Mouse (Mus musculus): ENCODE data around the gene Entpd8.
A peak's percentile ranks its signal among the peaks of the same experiment; 100 is the strongest.

The Entpd8 gene

DNA sequence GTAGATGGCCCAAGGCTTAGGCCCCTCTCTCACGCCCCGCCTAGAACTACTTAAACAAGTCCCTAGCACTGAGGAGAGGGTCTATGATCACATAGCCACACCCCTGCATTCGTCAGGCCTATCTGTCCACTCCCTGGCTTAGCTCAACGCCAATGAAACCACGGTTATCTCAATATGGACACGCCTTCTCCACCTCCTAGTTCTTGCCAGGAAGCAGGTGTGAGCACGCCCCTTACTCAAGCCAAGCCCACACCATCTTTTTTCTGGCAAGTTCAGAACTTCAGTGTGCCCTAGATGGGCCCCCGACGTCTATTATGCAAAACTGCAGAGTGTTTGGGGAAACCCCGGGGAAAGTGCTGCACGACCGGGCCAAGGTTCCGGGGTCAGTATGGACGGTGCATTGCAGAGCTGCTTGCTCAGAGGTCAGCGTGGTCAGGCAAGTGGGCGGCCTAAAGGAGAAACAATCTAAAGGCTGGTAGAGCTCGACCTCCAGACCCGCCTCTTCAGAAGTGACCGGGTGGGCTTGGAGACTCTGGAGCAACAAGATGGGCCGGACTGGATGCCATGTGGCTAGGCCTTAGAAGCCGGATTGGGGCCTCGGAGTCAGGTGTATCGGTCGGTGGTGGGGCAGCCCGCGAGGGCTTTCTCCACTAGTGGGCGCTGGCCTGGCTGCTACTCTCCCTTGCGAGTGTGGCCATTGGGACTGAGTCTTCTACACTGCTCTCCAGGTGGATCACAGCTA lies 15.2 kb downstream of the Entpd8 start, which contains the start of gene Noxa1:
Gene Noxa1, minus strand, starts transcription at position 41 of the 742 bp plus-strand sequence.
- peak; percentile 42 for DNase-seq (ENCODE audit: low read depth)

DNA sequence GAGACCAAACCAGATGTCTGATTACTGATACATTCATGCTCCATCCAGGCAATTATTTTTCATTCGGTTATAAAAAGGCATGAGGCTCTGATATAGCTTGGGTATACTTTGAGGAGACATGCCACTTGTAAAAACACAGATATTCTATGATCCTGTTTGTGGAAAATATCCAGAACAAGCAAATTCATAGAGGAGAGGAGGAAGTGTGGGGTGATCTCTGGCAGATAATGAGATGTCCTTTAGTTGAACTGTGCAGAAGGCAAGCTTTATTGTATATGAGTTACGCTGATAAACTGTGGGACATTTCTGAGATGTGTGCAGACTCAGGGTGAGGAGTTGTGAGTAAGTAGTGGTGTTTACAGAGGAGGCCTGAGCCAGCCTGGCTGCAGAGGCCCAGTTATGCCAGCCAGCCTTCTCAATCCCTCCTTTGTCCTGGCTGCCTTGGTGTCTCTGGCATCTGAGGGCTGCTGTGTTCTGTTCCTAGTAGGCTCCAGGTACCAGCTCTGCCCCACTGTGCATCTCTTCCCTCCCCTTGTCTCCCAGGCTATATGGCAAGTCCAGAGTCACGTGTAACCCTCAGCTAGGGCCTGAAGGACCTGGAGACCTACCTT lies 18.0 kb downstream of the Entpd8 start:
- DNase-seq (ENCODE audit: low read depth), result no peak

DNA sequence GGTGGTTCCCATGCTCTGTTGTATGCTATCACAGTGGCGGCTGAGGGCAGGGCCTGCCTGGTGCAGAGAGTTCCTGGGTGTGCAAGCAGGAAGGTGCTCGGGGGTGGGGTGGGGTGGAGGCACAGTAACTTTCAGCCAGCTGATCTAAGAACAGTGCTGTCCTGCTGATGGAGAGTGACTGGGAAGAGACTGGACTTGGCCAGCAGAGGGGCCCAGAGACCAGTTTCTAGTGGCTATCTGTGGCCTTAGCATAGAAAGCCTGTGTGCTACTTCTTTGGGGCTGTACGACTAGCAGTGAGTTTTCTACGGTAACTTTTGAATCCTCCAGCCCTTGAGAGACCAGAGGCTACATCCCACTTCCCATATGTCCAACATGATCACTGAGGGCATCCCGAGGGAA lies 18.9 kb downstream of the Entpd8 start:
- no peak for DNase-seq (ENCODE audit: low read depth)

DNA sequence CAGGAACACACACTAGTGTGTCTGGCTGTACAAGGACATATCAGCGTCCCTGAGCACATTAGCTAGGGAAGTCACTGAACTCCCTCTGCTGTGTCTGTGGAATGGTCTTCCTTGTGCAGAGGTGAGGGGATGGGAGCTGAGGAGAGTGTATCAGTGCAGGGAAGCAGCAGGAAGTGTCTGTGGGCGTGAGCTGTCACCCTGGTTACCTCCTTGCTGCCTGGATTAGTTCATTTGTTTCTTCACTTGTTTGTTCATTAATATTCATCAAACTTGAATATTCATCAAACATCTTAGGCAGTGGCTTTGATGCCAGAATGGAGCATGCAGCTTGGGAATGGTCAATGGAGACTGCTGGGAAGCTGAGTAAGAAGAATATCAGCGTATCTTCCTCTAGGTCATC lies 19.6 kb downstream of the Entpd8 start:
- DNase-seq (ENCODE audit: low read depth), result no peak

DNA sequence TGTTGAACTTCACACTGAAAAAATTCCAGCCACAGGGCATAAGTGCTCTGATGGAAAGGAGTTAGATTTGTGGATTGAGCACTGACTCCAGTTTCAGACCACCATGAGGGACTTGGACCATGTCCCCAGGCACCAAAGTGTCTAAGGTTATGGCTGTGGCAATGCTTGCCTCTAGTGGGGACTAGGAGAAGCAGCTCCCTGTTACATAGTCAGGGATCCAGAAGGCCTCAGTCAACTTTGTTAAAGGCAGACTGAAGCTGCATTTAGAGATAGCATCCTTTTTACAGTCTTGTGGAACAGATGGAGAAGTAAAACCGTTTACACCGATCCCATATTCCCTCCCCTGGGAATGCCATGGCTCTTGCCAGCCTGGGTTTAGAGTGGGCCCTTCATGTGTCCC lies 24.0 kb downstream of the Entpd8 start:
- DNase-seq (ENCODE audit: low read depth), result no peak

DNA sequence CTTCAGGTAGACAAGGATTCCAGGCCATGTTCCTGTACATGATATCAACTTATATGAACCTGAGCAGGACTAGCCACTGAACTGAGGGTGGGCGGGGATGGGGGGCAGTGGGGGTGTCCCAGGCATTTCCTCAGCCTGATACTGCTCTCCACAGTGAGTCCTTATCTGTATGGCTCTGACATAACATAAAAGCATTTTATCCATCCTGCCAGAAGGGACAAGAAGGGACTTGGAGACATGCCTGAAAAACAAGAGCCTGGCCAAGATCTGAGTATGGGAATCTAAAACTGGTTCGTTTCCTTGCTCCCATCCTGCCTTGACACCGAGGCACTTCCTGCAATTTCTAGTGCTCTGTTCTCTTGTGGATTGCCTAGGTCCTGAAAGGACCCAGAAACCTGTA lies 25.9 kb downstream of the Entpd8 start:
- no peak for DNase-seq (ENCODE audit: low read depth)

DNA sequence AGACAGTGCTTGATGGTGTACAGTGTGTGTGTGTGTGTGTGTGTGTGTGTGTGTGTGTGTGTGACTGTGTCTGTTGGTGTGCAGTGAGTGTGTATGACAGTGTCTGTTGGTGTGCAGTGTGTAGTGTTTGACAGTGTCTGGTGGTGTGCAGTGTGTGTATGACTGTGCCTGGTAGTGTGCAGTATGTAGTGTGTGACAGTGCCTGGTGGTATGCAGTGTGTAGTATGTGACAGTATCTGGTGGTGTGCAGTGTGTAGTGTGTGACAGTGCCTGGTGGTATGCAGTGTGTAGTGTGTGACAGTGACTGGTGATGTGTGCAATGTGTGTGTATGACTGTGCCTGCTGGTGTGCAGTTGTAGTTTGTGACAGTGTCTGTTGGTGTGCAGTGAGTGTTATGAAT lies 29.4 kb downstream of the Entpd8 start:
- DNase-seq (ENCODE audit: low read depth), result no peak

DNA sequence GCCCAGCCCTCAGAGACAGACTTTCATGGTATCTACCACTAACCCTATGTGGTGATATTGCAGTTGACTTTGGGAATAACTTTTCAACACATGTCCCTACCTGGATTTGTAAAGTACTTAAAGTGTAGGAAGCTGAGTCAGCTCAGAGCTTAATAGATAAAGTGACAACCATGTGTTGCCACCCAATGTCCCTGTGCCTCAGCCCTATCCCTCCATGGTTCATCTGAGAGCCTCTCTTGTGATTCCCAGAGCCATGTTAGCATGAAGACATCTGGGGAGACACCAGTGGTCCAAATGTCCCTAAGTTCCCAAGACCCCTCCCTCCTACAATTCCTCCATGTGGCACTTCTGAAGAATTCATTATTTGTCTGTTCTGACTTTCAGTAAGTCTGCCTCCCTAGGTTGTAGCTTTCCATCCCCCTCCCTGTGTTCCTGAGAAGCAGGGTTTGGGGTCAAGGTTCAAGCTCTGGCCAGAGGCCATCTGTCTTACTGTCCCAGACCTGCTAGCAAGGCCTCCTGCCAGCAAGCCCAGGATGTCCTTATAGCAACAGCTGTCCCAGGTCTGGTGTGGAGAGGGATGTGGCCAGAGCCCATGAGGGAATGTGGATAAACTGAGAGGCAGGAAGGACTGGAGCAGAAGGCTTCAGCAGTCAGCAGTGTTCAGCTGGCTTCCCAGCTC lies 30.5 kb downstream of the Entpd8 start:
- DNase-seq (ENCODE audit: low read depth), result no peak

DNA sequence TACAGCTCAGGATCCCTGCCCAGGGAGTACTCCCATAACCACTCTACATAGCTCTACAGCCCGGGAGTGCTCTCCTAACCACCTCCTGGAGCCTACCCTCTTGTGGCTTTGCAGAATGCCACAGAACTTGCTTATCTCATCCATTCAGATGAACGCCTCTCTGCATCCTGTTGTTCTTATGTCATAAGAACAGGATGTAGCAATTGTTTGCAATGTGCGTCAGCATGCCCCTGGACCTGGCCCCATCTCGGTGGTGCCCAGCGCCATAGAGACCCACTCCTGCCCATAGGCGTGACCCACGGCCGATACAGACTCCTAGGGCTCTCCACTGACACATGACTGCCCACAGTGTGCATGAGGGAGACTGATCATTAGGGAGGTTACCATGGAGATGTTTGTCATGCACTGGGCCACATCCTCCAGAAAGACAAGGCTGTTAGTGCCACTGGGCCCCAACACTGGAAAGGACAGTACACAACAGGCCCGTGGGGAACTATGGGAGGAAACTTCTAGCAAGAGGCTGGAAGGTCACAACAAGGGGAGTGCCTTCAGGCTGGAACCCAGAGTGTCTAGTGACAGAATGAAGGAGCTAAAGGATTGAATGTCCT lies 31.2 kb downstream of the Entpd8 start:
- peak; percentile 83 for DNase-seq (ENCODE audit: low read depth)

DNA sequence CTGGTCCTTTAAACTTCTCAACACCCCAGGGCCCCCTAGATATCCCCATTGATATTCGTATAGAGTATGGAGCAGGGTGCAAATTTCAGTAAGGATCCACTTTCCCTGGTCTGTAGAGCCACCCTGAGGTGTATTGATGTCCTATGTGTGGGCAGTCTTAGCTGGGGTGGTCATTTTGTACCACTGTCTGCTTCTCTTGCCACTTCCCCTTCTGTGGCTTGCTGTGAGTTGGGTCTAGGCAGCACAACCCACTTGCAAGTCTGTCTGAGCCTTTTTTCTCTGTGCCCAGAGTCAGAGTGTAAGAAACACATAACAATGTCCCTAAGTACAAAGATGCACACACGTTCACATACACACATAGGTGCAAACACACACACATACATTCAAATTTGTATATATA lies 34.2 kb downstream of the Entpd8 start:
- no peak for DNase-seq (ENCODE audit: low read depth)

DNA sequence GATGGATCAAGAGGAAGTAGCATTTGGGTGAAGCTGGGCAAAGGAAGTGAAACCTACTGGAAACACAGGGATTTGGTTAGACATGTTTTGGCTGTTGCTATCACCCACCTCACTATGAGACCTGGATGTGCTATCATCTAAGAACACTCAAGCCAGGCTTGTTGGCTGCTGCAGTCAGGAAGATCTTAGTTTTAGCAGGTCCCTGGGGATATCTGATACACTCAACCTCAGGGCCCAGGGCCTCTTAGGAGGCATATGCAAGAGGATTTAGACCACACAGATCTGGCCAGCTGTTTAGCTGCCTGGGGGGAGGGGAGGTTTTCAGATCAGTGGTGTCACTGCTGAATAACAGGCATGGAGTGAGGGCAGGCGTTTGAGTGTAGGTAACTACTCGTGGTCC lies 35.3 kb downstream of the Entpd8 start:
- no peak for DNase-seq (ENCODE audit: low read depth)

DNA sequence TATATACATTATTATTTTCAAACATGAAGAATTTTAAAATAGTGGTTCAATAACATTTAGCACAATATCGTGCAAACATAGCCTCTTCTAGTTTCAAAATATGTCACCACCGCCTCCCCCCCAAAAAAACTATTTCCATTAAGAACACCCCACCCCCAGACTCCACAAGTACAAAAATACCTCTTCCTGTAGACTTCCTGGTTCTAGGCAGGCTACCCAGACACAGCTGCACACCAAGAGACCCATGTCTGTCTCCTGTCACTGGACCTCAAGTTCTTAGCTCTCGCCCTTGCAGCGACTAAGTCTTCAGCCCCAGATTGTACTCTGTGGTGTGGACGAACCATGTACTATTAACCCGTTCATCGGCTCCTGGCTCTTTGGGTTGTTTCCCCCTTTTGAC lies 40.9 kb downstream of the Entpd8 start:
- DNase-seq (ENCODE audit: low read depth), result peak; percentile 62

DNA sequence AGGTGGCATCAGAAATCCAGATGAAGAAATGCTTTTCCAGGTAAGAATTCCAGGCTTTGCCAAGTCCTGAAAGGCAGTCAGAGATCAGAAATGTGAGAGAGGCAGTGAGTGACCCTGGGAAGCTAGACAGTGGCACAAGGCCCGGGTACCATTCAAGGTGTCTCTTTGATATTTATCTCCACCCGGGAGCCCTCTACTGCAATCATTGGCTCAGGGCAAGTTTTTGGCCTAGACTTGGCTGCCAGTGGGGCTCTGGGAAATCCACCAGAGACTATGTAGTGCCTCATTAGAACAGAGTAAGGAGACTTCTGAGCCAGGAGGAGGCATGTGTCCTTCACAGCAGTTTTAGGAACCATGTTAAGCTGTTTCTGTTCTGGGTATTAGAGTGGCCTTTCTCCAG lies 42.6 kb downstream of the Entpd8 start:
- no peak for DNase-seq (ENCODE audit: low read depth)

DNA sequence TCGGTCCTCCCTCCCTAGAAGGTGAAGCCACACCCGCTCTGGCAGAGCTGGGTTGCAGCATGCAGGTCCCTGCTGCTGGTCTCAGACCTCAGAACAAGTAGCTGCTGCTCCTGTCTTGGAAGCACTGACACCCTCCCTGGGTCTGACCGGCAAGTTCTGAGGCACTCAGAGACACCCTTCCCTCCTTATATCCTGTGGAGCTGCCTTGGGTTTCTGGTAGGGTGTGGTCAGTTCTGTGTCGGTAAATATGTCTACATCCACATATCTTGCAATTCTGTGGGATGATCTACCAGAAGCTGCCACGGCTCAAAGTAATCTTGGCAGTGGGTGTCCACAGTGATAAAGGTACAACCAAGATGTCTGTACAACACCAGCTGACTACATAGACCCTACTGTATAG lies 43.4 kb downstream of the Entpd8 start:
- DNase-seq (ENCODE audit: low read depth), result no peak

DNA sequence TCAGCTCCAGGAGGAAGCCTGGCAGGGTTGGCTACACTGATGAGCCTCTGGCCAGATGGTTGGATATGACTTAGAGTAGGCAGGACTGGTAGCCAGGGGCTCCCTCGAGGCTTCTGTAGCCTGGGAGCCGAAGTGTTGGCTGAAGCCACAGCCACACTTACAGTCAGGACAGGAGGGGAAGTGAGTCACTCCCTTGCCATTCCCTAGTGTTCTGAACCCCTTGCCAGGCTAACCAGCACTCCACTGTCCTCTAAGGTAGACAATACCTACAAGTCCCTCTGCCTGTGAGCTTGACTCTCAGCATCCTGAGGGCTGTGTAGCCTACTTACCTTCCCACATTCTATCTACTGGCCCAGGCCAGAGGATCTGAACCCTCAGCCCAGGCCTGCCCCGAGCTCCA lies 44.3 kb downstream of the Entpd8 start:
- DNase-seq (ENCODE audit: low read depth), result no peak

DNA sequence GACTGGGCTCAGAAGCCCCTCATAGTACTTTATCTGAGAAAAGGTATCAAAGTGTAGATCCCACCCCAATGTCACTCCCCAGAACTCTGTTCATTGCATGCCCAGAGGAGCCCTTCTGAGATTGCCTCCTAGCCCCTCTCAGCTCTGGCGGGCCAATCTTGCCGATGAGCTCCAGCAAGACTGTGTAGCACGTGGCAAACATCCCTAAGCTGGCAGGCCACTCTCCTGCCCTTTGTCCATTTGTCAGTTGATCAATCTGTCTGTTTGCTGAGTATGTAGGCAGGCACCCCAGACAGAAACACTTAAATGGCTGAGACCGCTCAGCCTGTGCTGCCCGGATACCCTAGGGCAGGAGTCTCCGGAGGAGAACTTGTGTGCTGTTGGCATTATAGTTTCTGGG lies 45.0 kb downstream of the Entpd8 start:
- DNase-seq (ENCODE audit: low read depth), result no peak

DNA sequence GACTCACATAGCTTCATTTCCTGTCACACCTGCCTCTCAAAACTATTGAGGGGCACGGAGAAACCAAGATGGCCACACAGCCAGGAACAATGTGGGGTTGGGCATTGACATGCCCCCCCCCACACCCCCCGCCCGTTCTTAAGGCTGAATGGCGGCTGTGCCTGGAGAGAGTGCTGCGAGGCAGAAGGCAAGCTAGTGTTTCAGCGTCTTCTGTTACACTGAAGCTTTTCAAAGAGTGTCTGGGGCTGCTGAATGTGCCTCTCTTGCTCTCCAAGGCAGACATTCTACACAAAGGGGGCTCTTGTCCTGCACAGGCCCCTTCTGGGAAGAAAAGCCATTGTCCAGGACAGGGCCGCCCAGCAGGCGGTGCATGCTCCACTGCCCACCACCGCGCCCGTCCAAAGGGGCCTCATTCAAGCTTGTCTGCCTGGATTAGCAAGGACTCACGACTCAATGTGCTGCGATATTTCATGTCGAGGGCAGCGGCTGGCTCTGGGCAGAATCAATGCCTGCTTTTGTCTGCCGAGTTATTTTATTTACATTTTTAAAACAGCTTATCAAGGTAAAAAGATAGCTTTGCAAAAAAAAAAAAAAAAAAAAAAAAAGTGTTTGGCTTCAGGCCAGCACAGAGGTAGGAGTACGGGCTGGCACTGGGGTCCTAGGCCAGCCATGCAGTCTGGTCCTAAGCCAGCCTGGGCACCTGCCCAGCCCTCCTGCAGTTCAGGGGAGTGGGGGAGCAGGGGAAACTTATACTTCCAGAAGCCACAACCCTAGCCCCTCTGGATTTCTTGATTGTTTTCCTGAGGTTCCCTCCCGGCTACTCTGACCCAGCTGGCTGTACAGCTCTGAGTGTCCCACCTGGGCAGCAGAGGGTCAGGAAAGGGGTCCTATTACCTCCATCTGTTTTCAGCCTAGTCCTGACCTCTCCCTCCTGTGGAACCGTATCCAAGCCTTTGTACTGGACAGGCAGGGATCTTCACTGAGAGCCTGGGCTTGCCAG lies 46.2 kb downstream of the Entpd8 start:
- DNase-seq (ENCODE audit: low read depth), result no peak

DNA sequence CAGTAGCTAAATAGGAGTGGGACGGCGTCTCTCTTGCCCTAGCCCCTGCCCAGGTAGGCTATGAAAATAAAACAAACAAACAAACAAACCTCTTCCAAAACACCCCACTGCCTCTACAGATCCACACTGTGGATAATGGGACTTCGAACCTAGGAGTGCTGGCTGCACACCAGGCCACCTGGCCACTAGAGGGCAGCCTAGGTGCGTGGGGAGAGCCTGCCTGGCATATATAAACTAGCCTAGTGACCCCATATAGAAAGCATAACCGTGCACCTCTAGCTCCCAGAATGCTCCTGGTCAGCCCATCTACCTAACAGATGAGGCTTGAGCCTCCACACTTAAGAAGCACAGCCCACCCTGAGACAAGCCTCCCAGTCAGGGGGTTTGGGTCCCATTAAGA lies 47.1 kb downstream of the Entpd8 start:
- DNase-seq (ENCODE audit: low read depth), result peak; percentile 82

DNA sequence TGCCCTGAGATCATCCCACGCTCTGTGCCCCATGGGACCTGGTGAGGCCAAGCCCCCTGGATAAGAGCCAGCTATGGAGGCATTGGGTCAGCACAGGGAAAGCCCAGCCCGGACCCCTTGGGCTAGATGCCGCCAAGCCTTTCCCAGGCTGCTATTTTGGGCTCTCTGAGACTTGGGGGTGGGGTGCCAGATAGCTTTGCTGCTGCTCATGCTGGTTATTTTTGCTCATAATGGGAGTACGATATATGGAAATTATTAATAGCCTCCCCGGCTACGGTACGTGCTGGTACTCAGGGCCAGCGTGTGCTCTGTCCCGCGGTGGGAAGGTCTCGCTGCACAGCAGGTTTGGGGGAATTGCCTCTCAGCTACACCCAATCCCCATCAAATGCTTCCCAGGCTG lies 48.0 kb downstream of the Entpd8 start:
- DNase-seq (ENCODE audit: low read depth), result no peak

DNA sequence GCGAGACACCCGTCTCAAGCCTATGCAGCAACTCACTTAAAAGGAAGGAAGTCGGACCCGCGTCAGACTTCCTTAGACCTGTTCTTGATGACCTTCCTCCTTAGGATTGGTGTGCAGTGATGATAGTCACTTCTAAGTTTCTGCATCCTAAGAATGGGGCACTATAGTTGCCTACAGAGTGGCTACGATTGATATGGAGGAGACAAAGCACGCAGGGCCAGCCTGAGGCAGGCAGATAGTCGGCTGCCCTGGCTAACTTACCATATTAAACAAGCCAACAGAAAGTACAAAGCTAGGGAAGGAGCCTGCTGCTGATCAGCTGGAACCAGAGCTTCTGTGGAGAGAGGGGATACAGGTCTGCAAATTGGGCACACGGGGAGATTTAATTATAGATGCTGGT lies 51.5 kb downstream of the Entpd8 start:
- DNase-seq (ENCODE audit: low read depth), result no peak
